Mouse (Mus musculus): ENCODE data around the gene Rhobtb3. TPM values are rescaled to one million over a fixed set of nuclear protein-coding genes. Genes with fewer than 3 reads are reported as not detected.

Gene Rhobtb3
- total RNA-seq, 2 experiments from 2014 or later: 8.2 to 8.8 TPM

Other genes with a start within 250 kb of the Rhobtb3 start
- gene Ell2, start 237.2 kb downstream of the Rhobtb3 start, total RNA-seq (2021): 100 to 1,000 TPM in 1 of 2 experiments, 10 to 100 TPM in 1; 69.7 to 116 TPM
- 10 to 100 TPM; 20.3 to 21.4 TPM for gene Glrx, start 104.1 kb downstream of the Rhobtb3 start, total RNA-seq (2021)
- not detected for gene Spata9, start 23.2 kb upstream of the Rhobtb3 start, total RNA-seq (2021)
- gene Rfesd, start 74.8 kb upstream of the Rhobtb3 start, total RNA-seq (2021): 10 to 100 TPM; 19.0 to 24.4 TPM
- gene Gpr150, start 113.1 kb upstream of the Rhobtb3 start, total RNA-seq (2021): not detected
- gene Arsk, start 154.7 kb upstream of the Rhobtb3 start, total RNA-seq (2021): 10 to 100 TPM in 1 of 2 experiments, 1 to 10 TPM in 1; 7.5 to 11.1 TPM
- 10 to 100 TPM; 27.1 to 29.2 TPM for gene Ttc37, start 154.8 kb upstream of the Rhobtb3 start, total RNA-seq (2021)